Mouse (Mus musculus) WW6 (cell line): ENCODE data around the gene Ccl21b.
"Not testable (repeated sequence)": the region's sequence is repeated elsewhere in the genome, so short reads cannot be mapped to it uniquely, and the experiment has no call there.

Experiments
- DNase-seq: peaks from one replicate; pipeline ENCODE4 v3.0.0-alpha.2; 2013; ENCODE audit warnings: low read depth, low spot score

Gene Ccl21b

GRCm38 (mm10) chr4:42255467-42255866 is at the start of gene Ccl21b:
Ccl21b (plus strand) TSS chr4:42255767.
- not testable (repeated sequence) for DNase-seq

DNA sequence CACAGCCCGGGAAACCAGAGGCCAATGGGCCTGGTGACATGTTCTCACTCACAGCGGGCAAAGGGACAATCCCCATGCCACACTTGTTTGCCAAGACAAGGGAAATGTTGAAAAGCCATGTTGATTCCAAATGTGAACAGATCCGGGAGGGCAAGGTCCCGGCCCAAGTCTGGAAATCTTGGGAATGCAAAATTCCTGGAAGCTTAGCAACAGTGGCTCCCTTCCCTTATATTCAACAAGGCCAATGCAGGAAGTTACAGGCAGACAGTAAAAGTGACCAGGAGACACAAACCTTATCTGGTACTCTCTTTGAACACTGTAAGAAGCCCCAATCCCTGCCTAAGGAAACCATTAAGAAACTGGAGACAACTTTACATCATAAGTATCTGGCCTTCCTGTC is 15.2 kb upstream of the Ccl21b start, which contains the start of gene Gm10600:
Gm10600 (plus strand) TSS at position 301 of the 400 bp plus-strand sequence.
- not testable (repeated sequence) for DNase-seq

GRCm38 (mm10) chr4:42293967-42294366 is 38.4 kb downstream of the Ccl21b start, which contains the start of gene Gm21953:
Gm21953 (plus strand) TSS chr4:42294267.
- DNase-seq: not testable (repeated sequence)
